Mouse (Mus musculus): ENCODE results near the gene Sult2a1.
"Not testable (repeated sequence)": the region's sequence is repeated elsewhere in the genome, so short reads cannot be mapped to it uniquely, and the experiment has no call there.

Sult2a1 gene

GRCm38 (mm10) chr7:13837309-13837708, at the start of gene Sult2a1:
TSS of gene Sult2a1 (minus strand) at chr7:13837409.
- DNase-seq (ENCODE audit: low read depth in 2 of 2, low spot score in 2 of 2), result not testable (repeated sequence)

GRCm38 (mm10) chr7:13813913-13814312, 23.3 kb downstream of the Sult2a1 start:
- DNase-seq (ENCODE audit: low read depth in 2 of 2, low spot score in 2 of 2), result no peak
